Mouse (Mus musculus) G1E (cell line): ENCODE results near the gene Olfml1.

Source experiments
- CTCF ChIP-seq: IDR thresholded peaks from 2 replicates; pipeline ENCODE4 v1.5.1; 2012; ENCODE audit warnings: low read depth, low read length, inconsistent platforms, mixed read lengths
- GATA1 ChIP-seq: IDR thresholded peaks from 2 replicates; pipeline ENCODE4 v1.6.1; 2012; ENCODE audit warnings: borderline replicate concordance, low read length, inconsistent platforms, mixed read lengths
- TAL1 ChIP-seq: conservative IDR thresholded peaks from 2 replicates; pipeline ENCODE4 v1.6.1; 2012; ENCODE audit warnings: low read depth, low read length, inconsistent platforms, mixed read lengths

DNA sequence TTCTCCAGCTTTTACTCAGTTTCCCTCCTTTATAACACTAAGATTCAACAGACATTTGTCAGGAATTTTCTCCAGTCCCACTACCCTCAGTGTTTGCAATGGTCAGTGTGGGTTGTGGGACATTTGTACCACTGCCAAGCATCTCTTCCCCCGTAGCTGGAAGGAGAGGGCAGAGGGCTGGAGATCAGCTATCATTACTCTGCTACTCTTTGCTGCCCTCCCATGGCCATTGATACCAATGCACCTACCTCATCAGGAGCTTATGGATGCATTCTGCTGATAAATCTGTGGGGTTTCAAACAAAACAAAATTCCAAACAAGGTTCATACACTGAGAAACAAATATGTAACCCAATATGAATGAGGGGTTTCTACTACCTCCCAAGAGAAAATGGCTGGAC, 40.9 kb upstream of the Olfml1 start:
- TF ChIP-seq TAL1: no peak
- no peak for TF ChIP-seq GATA1
- TF ChIP-seq CTCF: no peak
